Mouse (Mus musculus): ENCODE measurements around the gene Tgm1.
A peak's percentile ranks its signal among the peaks of the same experiment; 100 is the strongest.

The Tgm1 gene

DNA sequence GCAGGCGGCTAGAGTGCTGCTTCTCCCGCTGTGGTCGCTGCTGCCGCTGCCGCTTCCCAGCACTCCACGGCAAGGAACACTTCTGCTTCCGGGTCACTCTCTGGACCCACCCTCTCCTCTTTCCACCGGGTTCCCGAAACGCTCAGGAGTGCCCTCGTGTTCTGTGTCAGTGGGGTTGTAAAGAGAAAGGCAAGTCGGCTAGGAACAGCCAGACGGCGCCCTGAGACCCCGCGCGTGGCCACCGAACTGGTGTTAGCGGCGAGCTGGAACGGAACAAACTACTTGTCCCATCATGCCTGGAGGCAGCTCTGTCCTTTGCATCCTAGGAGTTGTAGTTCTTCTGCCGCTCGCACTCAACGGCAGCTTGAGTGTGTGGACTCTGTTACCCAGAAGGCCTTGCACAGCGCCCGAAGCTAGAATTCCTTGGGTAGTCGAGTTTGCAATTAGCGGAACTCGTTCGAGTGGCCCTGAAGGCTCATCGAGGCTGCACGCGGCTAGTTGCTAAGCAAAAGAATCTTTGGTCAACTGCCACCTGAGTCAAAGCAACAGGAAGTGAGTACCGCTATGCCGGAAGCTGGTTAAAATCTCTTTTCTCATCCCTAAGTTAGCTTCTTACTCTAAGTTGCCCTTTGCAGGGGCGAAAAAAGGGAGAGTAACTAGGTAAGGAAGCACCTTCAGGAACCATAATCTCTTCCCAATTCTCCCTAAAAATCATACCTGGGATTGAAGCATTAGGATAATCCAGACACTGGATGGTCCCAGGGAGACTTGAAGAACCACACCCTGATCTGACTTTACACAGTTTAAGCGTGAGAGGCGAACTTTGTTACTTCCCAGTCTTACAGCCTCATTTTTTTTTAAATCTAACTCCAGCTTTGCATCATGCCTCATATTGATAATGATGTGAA is 41.6 kb downstream of the Tgm1 start, which contains the start of the genes Gmpr2 and Nedd8:
TSS of gene Gmpr2 (plus strand) at position 109 of the 908 bp plus-strand sequence.
TSS of gene Nedd8 (minus strand) at position 292 of the 908 bp plus-strand sequence.
- peak; percentile 51 to 84 for DNase-seq (ENCODE audit: low spot score in 2 of 2)

DNA sequence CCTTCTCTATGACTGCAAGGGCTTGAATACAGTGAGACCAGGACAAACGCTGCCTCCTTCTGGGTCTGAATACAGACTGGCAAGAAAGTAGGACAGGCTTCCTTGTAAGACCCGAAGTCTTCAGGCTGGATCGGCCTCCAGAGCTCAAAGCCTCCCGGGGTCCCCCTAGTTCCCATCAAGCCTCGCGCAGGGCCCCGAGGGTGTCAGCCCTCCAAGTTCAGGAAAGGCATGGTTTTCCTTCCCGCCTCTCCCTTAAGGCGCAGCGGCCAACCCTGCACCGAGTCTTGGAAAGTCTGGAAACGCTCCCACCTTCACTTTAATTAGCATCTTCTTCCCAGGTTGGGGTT is 42.3 kb downstream of the Tgm1 start:
- no peak for DNase-seq (ENCODE audit: low spot score in 2 of 2)

DNA sequence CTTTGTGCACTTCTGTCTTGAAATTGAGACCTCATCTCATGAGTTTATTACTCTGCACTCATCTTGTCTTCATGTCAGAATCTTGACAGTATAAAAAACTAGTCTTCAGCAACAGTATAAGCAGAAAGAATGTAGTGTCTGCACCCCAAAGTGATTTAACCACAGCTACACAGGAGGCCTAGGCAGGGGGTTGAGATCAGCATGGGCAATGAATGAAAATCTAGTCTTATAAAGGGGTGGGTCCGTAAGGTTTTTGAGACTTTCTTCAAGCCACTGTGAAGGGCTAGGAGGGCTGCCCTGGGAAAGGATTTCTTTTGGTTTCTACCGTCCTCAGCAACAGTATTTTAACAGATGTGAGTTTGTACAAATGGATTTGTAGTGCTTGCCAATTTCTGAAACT is 53.1 kb downstream of the Tgm1 start:
- DNase-seq (ENCODE audit: low spot score in 2 of 2): no peak

DNA sequence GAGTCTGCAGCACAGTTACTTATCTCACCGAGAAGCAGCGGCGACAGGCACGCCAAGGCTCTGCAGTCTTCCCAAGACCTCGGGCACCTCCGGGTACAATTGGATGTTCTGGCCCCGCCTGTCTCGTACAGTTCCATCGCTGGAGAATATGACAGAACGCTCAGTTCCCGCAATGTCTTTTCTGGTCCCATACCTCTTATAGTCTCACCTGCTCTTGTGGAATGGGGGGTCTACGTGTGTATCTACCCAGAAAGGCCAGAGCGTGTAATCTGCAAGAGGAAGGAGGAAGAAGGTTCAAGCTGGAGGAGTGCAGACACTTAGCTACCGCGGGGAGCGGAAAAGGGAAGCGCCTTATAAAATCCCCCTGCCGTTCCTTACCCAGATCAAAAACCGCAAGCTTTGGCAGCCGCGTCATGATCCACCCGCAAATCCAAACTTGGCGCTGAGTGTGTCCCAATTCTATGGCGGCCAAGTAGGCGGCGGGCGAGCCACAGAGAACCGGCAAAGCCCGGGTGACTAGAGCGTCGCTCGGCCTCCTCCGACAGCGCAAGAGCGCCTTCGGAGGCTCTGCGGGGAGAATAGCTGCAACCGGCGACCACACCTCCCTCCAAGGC is 53.7 kb downstream of the Tgm1 start, which contains the start of gene Mdp1:
TSS of gene Mdp1 (minus strand) at position 549 of the 614 bp plus-strand sequence.
- DNase-seq (ENCODE audit: low spot score in 2 of 2): peak; percentile 52 to 73

DNA sequence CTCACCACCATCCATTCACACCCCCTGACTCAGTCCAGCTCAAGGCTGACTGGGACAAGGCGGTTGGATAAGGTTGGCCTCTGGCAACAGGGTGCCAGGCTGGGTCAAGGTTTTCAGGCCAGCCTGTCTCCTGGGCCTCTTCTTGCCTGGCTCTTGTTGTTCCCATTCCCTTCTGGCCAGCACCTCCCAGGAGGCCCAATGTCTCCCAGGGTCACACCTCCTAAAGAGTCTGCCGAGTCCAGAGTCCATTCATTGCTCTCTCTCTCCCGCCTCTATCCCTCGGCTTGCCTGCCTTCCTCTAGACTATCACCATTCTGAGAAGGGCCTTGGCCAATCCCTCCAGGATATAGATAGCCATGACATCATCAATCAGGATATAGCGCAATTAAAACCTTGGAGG is 55.7 kb downstream of the Tgm1 start:
- DNase-seq (ENCODE audit: low spot score in 2 of 2): no peak

DNA sequence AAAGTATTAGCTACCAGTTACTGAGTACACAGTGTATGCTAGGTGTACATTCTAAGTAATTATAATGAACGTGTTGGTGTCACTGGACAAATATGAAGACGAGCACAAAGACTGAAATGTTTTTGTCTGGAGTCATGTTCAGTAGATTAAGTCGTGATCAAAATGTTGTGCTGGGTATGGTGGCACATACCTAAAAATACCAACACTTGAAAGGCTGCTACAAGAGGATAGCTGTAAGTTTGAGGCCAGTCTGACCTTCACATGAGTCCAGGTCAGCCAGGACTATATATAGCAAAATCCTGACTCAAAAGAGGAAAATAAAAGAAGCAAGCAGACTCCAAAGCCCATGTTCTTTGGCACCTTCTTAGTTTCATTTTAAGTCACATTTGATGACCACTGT is 56.8 kb downstream of the Tgm1 start:
- no peak for DNase-seq (ENCODE audit: low spot score in 2 of 2)

DNA sequence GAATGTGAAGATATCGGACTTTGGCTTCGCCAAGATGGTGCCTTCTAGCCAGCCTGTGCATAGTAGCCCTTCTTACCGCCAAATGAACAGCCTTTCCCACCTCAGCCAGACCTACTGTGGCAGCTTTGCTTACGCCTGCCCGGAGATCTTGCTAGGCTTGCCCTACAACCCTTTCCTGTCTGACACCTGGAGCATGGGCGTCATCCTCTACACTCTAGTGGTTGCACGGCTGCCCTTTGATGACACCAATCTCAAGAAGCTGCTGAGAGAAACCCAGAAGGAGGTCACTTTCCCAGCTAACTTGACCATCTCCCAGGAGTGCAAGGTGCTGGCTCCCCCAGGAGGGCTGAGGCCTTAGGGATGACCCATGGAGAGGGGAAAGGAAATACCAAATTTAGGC is 62.2 kb downstream of the Tgm1 start:
- DNase-seq (ENCODE audit: low spot score in 2 of 2): no peak

All from cerebellum, postnatal 4 days (tissue).